In genomic region chr12:26415104-26415771, GRCm38 (mm10) we compare ENCODE assay signal across 8 mouse cellular contexts. TPM values are rescaled to one million over a fixed set of nuclear protein-coding genes. Genes with fewer than 3 reads are reported as not detected.
A peak's percentile ranks its signal among the peaks of the same experiment; 100 is the strongest.
DNase-seq lines count a peak whose midpoint lies in the region; ATAC-seq lines count a peak whose summit lies in the region.

Gene Rnf144a (minus strand): TSS chr12:26415254.

- H3K9me3 ChIP-seq in hindbrain, embryonic 15.5 days = no peaks in the 10 kb centered on the region

- H3K27ac ChIP-seq in hindbrain, embryonic 15.5 days (replicated peaks) = peak within 1 kb of the TSS; percentile 72

- peak within 1 kb of the TSS; percentile 73 for H3K4me3 ChIP-seq in hindbrain, embryonic 15.5 days

- H3K4me1 ChIP-seq in hindbrain, embryonic 15.5 days (replicated peaks) = peaks cover 40% of the 10 kb centered on the region

- DNase-seq in WW6 (ENCODE audit: low read depth, low spot score) = peak; percentile 43
- DNase-seq in cerebellum, postnatal 36 days = peak; percentile 95 to 97
- DNase-seq in gastrocnemius, adult 18-20 months (ENCODE audit: low spot score) = peak; percentile 85
- DNase-seq in left cerebral cortex, adult 11 months (ENCODE audit: low spot score) = peak; percentile 72
- peak; percentile 94 for DNase-seq in lung, postnatal 36 days
- peak; percentile 93 for DNase-seq in retina, postnatal 1 day
- peak; percentile 99 for DNase-seq in thymus, postnatal 4 days

- peak within 1 kb of the TSS; percentile 69 for H3K9ac ChIP-seq in hindbrain, embryonic 15.5 days

- WGBS in hindbrain, embryonic 15.5 days = under 1% methylated on average over 45 of the region's 45 CpGs

- no peaks in the 10 kb centered on the region for H3K27me3 ChIP-seq in hindbrain, embryonic 15.5 days

- H3K36me3 ChIP-seq in hindbrain, embryonic 15.5 days = no peaks in the 10 kb centered on the region

- peak within 1 kb of the TSS; percentile 78 for H3K4me2 ChIP-seq in hindbrain, embryonic 15.5 days

- ATAC-seq in hindbrain, embryonic 15.5 days (ENCODE audit: low FRiP score, low read depth) = peak; percentile 90

RNA-seq across cellular contexts. Expression of gene Rnf144a, which starts in this region (rescaled TPM):
- total RNA-seq in gastrocnemius, adult 18-20 months (2021) = 1 to 10 TPM; 2.9 to 4.4 TPM
- polyA plus RNA-seq in hindbrain, embryonic 15.5 days (2015; fragmentation: Nextera tagmentation; extraction: Ambion mirVana) = 29.3 and 30.4 TPM in 2 replicates

Comparison
In these comparisons a context has a peak if more than half of its experiments do, and no peak if none do; other contexts are left out.
1. Peak in every context shown above with its lines: DNase-seq, ATAC-seq, H3K4me3 ChIP-seq and H3K27ac ChIP-seq.
2. DNase-seq: peak in every context shown above with its lines; median percentile 99 in thymus, postnatal 4 days; 96 in cerebellum, postnatal 36 days; 94 in lung, postnatal 36 days; 93 in retina, postnatal 1 day; 85 in gastrocnemius, adult 18-20 months; 72 in left cerebral cortex, adult 11 months; 43 in WW6.